Mouse (Mus musculus) layer of hippocampus, adult 2 months (tissue): Measurements from ENCODE around the gene Chn1. TPM values are rescaled to one million over a fixed set of nuclear protein-coding genes. Genes with fewer than 3 reads are reported as not detected.
A peak's percentile ranks its signal among the peaks of the same experiment; 100 is the strongest.

Source experiments
- DNase-seq, 2 experiments: peaks; one replicate each; pipeline ENCODE4 v3.0.0; 2022; ENCODE audit warnings: low spot score in 2 of 2
- H3K27ac ChIP-seq: fragments of 200-600 bp; 2 replicates; pipeline ENCODE4 v1.8.1; 2022
- H3K4me3 ChIP-seq: fragments of 200-600 bp; 2 replicates; pipeline ENCODE4 v1.8.1; 2022; ENCODE audit warnings: mild to moderate bottlenecking
- CTCF ChIP-seq: fragments of 200-600 bp; conservative IDR thresholded peaks from 2 replicates; pipeline ENCODE4 v1.8.1; 2022; ENCODE audit warnings: antibody characterized with exemption, mild to moderate bottlenecking, moderate library complexity
- total RNA-seq, 2 experiments: library from RNA; stranded (reverse); gene quantifications; 2 replicates each; pipeline ENCODE4 v1.2.3; 2021

Chn1 gene
- total RNA-seq, 2 experiments from 2014 or later = 1,742 to 1,751 TPM

- no peak overlapping the region for H3K4me3 ChIP-seq
- H3K27ac ChIP-seq = no peak overlapping the region
- peak; percentile 59 for TF ChIP-seq CTCF
- no peak for DNase-seq
Observed at GRCm38 (mm10) chr2:73779016-73779595, 4.0 kb upstream of the Chn1 start.

GRCm38 (mm10) chr2:73776936-73777335 lies 1.8 kb upstream of the Chn1 start:
- no peak for TF ChIP-seq CTCF
- DNase-seq = no peak
- Histone ChIP-seq H3K27ac (no peak overlapping the region), H3K4me3 (no peak overlapping the region)

- TF ChIP-seq CTCF = no peak
- peak overlapping the region; percentile 93 for H3K4me3 ChIP-seq
- no peak for DNase-seq
- H3K27ac ChIP-seq = peak overlapping the region; percentile 91
Observed at GRCm38 (mm10) chr2:73775683-73776310, 651 bp upstream of the Chn1 start.

GRCm38 (mm10) chr2:73772945-73773344 lies 2.2 kb downstream of the Chn1 start:
- no peak for TF ChIP-seq CTCF
- no peak overlapping the region for H3K27ac ChIP-seq
- no peak overlapping the region for H3K4me3 ChIP-seq
- no peak for DNase-seq

GRCm38 (mm10) chr2:73768669-73769068 lies 6.5 kb downstream of the Chn1 start:
- DNase-seq = no peak
- no peak overlapping the region for H3K27ac ChIP-seq
- no peak overlapping the region for H3K4me3 ChIP-seq
- no peak for TF ChIP-seq CTCF

- Histone ChIP-seq H3K27ac (no peak overlapping the region), H3K4me3 (no peak overlapping the region)
- no peak for DNase-seq
- no peak for TF ChIP-seq CTCF
Observed at GRCm38 (mm10) chr2:73763541-73763940, 11.6 kb downstream of the Chn1 start.

GRCm38 (mm10) chr2:73759899-73760298 lies 15.2 kb downstream of the Chn1 start:
- DNase-seq = no peak
- no peak for TF ChIP-seq CTCF
- no peak overlapping the region for H3K4me3 ChIP-seq

GRCm38 (mm10) chr2:73759027-73759426 lies 16.1 kb downstream of the Chn1 start:
- H3K27ac ChIP-seq = no peak overlapping the region
- TF ChIP-seq CTCF = no peak
- no peak overlapping the region for H3K4me3 ChIP-seq
- DNase-seq = no peak

More at GRCm38 (mm10) chr2:73759899-73760298, 15.2 kb downstream of the Chn1 start:
- H3K27ac ChIP-seq = no peak overlapping the region

- peak; percentile 21; the same call in 1 of the 2 replicates for TF ChIP-seq CTCF
- DNase-seq = no peak
- H3K4me3 ChIP-seq = no peak overlapping the region
- H3K27ac ChIP-seq = 0 out of 2 replicates have a peak overlapping the region, but pooled peaks have one; percentile 2
Observed at GRCm38 (mm10) chr2:73747297-73747696, 27.8 kb downstream of the Chn1 start.

- TF ChIP-seq CTCF = no peak
- H3K4me3 ChIP-seq = no peak overlapping the region
- no peak for DNase-seq
- no peak overlapping the region for H3K27ac ChIP-seq
Observed at GRCm38 (mm10) chr2:73746375-73746770, 28.8 kb downstream of the Chn1 start.

GRCm38 (mm10) chr2:73745647-73746374 lies 29.3 kb downstream of the Chn1 start:
- peak overlapping the region; percentile 40; the same call in 1 of the 2 replicates for H3K27ac ChIP-seq
- TF ChIP-seq CTCF = peak; percentile 95
- H3K4me3 ChIP-seq = no peak overlapping the region
- DNase-seq = peak; percentile 39 to 47

- TF ChIP-seq CTCF = no peak
- Histone ChIP-seq H3K27ac (peak overlapping the region; percentile 76), H3K4me3 (no peak overlapping the region)
- peak; percentile 24 to 55 for DNase-seq
Observed at GRCm38 (mm10) chr2:73741286-73741685, 33.9 kb downstream of the Chn1 start.

GRCm38 (mm10) chr2:73727868-73728267 lies 47.3 kb downstream of the Chn1 start:
- no peak overlapping the region for H3K27ac ChIP-seq
- peak in 1 of 2 experiments; percentile 30 for DNase-seq
- TF ChIP-seq CTCF = no peak
- H3K4me3 ChIP-seq = no peak overlapping the region
